Mouse (Mus musculus): Measurements from ENCODE around the gene AI413582.

- TF ChIP-seq CTCF (IDR thresholded peaks at IDR 0.05; ENCODE audit: extremely low read depth, insufficient read length, insufficient replicate concordance, low read depth, low read length) (no peak), POLR2A (IDR thresholded peaks at IDR 0.05; ENCODE audit: low read depth, low read length) (no peak)
Observed at GRCm38 (mm10) chr17:27603522-27604234, 38.1 kb upstream of the AI413582 start.
